Mouse (Mus musculus): ENCODE data around the gene Cercam. TPM values are rescaled to one million over a fixed set of nuclear protein-coding genes. Genes with fewer than 3 reads are reported as not detected.

The Cercam gene
- 10 to 100 TPM; 13.0 to 13.9 TPM for total RNA-seq (2021)

DNA sequence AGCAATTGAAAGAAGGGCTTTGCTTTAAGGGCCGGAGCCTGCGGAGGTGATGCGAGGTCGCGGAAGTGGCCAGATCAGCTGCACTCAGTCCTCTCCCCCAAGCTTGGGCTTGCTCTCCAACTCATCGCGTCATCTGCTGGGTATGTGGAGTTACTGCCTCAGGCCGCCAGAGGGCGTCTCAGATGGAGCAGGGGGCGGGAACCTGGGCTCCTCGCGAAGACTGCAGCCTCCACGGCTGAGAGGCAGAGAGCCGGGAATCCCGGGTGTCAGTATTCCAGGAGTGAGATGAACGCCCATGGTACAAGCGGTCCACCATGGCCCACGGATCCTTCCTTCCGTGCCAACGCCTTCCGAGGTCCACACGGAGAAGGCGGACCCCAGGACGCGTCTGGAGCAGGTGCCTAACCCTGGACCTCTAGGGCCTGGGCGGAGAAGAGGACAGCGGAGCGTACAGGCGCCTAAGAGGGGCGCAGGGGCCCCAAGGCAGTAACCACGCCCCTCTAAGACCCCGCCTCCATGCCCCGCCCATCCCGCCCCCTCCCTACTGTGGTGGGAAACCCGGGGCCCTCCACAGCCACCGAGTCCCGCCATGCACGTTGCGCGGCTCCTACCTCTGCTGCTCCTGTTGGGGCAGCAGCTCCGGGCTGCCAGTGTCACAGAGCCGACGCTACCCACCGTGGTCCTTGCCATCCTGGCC, at the start of gene Cercam:
Cercam (plus strand) TSS at position 216 of the 697 bp plus-strand sequence.
- intact Hi-C loops (cut with DNase I): no loop called here
- peak; percentile 93 to 94 for DNase-seq

DNA sequence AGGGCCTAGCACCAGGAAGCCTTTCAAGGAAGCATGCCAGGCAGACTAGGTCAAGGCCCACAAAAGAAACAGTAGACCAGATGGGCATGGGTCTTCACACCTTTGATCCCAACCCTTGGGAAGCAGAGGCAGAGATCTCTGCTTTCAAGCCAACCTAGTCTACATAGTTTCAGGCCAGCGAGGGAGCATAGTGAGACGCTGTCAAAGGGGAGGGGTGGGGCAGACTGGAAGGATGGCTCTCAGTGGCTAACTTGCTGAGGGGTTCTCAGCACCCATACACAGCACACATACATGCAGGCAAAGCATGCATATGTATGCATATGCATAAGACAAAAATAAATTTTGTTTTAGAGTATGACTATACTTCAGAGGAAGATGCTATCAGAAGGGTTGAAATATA, 49.6 kb upstream of the Cercam start:
- intact Hi-C loops (cut with DNase I): loop anchor here (5.0 kb wide), 1 partner anchor 158 kb away; no protein-coding TSS in a partner anchor
- DNase-seq: no peak

DNA sequence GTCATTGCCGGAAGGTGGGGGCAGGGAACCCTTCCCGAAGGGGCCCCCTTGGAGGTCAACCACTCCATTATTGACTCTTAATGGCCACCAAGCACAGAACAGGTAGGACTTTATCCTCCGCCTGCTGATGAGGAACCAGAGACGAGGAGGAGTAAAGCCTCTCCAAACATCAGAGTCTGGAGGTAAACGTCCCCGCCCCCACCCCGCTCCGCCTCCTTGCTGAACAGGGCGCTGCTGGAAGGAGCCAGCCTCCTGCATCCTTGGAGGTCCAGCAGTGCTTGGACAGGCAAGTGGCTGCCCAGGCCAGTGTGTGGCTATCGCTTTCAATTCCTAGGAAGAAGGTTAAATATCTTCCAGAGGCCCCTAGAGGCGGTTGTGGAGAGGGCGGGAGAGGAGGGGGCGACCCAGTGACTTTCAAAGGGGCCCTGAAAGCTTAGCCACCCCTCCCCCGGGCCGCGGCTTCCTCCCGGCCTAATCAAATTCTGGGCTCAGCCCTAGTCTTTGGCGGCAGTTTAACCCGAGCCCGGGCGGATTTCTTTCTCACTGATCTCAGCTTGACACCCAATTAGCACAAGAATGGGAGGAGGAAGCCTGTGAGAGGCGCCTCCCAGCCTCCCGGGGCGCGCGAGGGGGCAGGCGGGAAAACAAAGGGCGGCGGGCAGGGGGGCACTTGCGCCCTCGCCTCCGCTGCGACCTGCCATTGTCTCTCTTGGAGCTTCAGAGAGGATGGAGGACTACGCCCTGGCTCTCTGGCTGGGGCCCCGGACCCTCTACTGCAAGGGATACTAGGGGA, 48.7 kb upstream of the Cercam start, which contains the start of gene Urm1:
Urm1 (plus strand) TSS at position 51 of the 793 bp plus-strand sequence.
- peak; percentile 73 to 81 for DNase-seq
- intact Hi-C loops (cut with DNase I): no loop called here

DNA sequence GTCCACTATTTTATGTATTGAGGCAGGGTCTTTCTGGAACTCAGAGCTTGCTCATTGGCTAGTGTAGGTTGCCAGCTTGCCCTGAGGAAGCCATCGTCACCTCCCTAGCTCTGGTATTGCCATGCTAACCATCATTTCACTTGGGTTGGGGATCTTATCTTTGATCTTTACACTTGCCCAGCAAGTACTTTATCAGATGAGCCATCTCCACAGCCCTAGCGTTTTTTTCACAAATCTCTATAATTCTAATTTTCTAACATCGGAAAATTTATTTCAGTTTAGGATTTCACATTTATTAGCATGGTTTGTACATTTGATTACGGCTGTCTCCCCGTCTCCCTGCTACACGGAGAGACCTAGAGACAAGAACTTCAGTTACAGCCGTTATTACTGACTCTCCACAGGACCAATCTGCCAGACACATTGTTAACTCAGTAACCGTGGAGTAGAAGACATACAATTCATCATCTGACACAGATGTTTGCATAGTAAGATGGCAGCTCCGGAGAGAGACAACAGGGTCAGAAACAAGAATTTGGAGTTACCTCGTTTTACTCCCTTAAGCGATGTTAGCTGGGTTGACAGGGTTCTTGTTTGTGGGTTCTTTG, 42.5 kb upstream of the Cercam start:
- DNase-seq: no peak
- intact Hi-C loops (cut with DNase I): no loop called here

DNA sequence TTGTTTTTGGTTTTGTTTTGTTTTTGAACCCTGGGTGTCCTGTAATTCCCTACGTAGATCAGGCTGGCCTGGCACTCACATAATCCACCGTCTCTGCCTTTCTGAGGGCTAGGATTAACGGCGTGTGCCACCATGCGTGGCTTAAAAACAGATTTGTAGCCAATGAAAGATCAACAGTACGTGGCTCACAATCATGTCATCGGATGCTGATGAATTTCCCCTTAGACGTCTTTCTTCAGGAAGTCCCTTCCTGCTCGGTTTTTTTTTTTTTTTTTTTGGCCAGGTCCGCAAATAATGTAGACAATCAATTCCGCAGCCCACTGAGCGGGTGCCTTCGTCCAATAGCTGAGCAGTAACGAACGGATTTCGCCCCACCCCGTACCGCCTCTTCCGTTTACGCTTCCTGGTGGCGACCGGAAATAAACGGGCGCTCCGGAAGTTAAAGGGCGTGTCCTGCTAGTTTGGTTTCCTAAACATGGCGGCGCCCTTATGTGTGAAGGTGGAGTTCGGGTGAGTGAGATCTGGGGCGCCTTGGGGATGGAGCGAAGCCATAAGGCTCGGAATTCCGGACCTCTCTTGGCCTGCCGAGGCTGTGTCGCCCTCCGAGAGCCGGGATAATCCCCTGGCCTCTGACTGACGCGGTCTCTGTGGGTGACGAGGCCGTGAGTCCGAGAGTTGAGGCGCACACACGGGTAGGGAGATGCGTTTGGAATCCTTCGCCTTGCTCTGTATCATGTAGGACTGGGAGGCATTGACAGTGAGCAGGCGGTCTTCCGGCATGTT, 41.8 kb upstream of the Cercam start:
- intact Hi-C loops (cut with DNase I): no loop called here
- DNase-seq: peak; percentile 97

DNA sequence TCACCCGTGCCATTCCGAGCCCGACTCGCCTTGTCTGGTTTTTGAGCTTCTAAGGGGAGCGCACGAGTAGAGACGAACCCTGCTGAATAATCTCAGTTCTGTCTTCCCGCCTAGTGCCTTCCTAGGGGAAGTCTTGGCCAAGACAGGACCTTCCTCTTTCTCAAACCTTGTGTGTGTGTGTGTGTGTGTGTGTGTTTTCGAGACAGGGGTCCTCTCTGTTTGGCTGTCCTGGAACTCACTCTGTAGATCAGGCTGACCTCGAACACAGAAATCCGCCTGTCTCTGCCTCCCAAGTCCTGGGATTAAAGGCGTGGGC, 41.3 kb upstream of the Cercam start:
- DNase-seq: no peak
- intact Hi-C loops (cut with DNase I): no loop called here

DNA sequence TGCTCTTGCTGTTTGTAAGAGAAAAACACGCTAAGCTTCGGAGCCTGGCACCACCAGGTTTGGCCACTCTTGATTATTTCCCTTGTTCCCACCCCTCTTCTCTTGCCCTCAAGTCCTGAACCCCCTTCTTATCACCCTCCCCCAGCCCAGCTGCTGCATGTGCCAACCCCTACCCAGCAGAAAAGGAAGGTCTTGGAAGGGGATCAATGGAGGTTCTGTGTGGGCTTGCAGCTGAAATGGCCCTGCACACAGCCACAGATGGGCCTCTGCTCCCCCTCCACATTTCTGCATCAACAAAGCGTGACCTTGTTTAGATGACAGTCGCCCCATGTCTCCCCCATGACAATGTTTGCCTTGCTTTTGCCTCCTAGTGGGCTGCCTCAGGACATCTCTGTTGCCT, 37.9 kb upstream of the Cercam start:
- intact Hi-C loops (cut with DNase I): no loop called here
- DNase-seq: no peak

DNA sequence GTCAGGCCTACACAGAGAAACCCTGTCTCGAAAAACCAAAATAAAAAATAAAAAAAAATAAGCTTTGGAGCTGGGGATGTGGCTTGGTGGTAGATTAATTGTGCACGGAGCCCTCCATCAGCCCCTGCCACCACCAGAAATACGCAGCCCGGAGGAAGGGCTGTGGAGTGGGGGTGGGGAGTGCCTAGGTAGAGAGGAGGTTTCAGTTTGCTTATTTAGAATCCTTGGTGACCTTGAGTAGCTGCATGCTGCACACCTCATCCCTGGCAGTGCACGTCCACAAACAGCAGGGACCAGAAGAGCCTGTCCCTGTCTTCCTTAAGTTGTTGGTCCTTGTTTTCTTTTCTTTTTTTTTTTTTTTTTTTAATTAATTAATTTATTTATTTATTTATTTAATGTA, 35.2 kb upstream of the Cercam start:
- intact Hi-C loops (cut with DNase I): no loop called here
- DNase-seq: no peak

DNA sequence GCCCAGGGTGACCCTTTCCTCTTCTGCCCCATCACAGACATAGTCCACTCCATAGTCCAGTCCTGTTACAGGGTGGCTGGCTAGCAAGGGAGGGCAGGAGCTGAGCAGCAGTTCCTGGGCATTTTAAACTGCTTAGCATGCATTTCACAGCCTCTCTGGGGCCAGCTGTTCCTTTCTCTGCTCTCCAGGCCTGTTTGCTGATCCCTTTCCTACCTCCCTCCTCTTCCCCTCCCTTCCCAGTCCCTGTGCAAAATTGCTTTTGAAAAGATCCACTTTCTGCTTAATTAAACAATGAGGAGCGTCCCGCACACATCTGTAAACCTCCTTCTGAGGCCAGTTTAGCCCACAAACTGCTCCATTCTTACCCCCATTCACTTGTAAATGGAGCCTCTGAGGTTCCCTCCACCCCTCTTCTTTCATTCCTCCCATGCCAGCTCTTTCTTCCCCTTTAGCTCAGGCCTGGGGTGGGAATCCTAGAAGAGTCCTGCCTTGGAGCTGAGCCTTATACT, 33.5 kb upstream of the Cercam start:
- intact Hi-C loops (cut with DNase I): no loop called here
- DNase-seq: no peak

DNA sequence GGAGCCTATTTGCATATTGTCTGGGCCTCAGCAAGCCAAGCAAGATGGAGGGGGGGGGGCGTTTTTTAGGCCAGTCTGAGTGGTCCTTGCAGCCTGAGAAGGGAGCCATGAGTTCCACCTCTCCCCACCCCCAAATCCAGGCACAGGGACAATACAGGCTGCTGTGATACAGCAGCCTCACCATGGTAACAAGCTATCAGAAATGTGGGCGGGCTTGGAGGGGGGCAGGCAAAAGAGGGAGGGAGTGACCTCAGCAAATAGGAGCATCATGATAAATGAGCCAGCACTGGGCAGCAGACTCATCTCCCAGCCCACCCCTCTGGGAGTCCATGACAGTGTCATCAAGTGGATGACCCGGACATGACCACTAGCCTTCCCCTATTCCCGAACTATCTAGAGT, 29.5 kb upstream of the Cercam start:
- intact Hi-C loops (cut with DNase I): no loop called here
- DNase-seq: no peak

DNA sequence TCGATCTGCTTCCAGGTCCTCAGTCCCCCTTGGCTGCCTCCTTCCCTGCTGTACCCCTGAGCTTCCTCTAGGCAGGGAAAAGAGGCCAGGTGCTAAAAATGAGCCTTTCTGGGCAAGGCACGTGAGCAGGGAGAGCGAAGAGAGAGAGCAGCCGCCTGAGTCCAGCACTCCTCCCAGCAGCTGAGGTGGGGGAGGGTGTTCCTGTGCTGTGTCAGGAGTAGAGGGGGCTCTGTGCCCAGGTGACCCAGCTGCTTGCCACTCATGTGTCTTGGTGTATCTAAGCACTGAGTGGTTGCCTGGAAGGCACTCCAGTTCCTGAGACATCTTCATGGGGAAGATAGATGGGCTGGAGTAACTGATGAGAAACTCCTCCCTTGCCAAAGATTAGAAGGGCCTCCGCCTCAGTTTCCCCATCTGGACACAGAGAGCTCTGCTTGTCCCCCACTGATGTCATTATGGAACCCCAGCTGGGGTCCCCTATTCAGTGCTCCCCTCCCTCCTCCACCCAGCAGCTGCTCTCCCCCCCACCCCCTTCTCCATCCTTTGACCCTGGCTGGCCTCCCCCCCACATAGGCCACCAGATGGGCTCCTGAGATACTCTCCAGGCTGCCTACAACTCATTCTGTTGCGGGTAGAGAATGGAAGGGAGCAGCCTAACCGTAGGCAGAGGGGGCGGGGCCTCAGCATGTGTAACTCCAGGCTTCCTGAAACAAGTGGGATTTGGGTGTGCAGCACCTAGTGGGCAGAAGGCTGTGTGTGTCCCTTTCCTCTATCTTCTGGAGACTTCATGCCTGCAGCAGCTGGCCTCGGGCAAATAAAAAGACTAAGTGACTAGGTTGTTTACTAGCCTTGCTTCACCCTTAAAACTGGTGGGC, 25.5 kb upstream of the Cercam start:
- intact Hi-C loops (cut with DNase I): no loop called here
- DNase-seq: no peak

DNA sequence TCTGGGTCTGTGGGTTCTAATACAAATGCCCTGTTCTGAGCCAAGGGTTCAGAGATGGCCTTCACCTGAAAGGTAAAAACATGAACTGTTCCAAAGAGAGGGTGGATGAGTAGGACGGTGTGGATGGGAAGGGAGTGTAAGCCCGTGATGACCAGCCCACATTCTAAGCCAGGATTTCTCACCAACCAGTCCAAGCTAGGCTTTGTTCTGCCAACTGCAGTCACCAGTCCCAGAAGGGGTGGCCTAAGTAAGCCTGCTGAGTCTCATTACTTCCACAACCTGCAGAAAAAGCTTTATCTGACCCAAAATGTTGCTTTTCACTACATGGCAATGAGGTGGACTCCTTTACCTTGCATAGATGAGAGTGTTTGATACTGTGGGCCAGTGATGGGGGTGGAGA, 24.8 kb upstream of the Cercam start:
- intact Hi-C loops (cut with DNase I): no loop called here
- no peak for DNase-seq

DNA sequence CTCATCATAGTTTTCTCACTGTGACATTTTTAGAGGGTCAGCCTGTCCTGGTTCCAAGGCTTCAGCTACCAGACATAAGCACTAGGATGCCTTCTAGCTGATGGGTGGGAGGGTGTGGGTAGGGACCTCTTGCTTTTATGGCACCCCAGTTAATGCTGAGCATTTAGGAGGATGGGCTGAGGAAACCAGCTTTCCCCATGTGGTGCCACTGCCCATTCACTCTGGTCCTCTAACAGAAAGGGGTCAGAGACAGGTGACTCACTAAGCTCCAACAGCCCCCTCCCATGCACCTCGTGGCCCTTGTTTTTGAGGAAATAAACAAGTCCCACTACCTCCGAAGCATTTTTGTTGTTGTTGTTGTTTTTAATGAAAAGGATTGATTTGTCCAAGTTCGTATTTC, 24.3 kb upstream of the Cercam start:
- DNase-seq: no peak
- intact Hi-C loops (cut with DNase I): no loop called here

DNA sequence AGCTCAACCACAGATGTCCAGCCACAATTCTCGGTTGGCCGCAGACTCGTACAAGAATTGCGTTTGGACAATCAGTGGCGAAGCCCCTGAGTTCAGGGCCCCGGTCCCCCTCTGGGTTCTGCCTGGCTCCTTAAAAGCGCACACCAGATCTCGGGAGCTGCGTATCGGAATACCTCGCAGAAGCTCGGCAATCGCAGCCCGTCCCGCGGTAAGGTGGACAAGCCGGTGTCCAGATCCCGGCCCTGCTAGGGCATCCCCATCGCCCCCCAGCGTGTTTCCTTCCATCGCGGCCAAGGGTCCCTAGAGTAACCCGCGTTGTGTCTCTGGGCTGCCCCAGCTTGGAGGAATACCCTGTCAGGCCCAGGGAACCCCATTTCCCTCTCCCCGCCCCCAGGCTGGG, 23.3 kb upstream of the Cercam start:
- intact Hi-C loops (cut with DNase I): no loop called here
- DNase-seq: no peak

DNA sequence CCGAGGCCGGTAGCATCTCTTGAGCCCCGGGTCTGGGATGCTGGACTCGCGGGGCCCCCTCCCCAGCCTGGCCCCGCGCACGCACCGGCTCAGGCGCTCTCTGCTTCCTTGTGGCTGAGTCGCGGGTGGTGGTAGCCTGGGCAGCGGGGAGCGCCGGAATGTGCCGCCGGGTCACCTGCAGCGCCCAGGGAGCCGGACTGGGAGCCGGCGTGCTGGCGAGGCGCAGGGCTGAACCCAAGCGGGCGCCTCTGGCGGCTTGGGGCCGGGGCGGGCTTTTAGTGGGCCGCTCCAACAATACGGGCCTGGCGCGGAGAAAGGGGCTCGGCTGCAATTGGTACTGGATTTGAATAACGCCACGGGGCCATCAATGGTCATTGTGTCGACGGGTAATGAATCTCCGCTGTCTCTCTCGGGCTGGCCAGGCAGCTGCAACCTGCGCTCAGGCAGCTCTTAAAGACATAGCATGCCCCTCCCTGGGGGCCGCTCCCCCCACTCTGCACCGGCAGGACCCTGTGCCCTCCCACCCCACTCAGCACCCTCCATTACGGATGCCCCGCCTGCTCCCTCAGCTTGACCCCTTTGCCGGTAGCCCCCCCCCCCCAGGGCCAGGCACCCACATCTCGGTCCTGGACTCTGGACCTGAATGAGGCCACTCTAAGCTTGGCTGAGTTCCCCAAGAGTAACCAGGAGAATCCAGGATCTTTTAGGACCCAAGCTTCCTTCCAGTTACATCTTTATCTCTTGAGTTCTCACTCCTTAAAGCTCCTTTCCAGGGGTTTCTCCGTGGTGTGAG, 22.7 kb upstream of the Cercam start:
- intact Hi-C loops (cut with DNase I): no loop called here

DNA sequence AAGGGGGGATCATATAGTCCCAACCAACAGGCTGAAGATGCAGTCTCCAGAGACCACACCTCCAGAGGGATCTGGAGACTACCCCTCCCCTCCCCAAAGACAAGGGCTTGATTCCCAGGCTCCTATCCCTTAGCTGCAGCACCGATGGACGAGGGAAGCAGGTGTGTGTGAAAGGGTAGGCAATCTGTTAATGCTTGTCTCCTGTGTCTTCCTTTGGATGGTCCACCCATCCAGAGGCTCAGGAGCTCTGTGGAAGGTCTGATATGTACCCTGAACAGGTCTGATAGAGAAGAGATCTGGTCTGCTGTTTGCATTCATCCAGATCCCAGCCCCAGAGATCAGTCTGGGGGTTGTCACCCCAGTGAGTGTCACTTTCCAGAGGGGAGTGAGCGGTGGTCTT, 22.1 kb upstream of the Cercam start:
- intact Hi-C loops (cut with DNase I): no loop called here
- DNase-seq: no peak

More for the DNA sequence above, 22.7 kb upstream of the Cercam start:
- DNase-seq: no peak

DNA sequence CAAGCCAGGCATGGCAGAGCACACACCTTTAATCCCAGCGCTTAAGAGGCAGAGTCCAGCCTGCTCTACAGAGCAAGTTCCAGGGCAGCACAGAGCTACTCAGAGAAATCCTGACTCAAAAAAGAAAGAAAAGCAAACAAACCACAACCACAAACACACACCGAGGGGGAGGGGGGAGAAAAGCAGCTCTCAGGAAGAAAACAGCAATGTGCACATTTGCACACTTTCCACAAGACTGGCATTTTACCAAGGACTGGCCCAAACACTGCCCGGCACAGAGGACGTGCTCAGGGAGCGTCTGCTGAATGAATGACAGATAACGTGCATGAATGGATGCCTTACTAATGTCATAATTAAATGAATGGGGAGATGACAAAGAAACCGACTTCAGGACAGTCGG, 19.9 kb upstream of the Cercam start:
- DNase-seq: no peak
- intact Hi-C loops (cut with DNase I): no loop called here

DNA sequence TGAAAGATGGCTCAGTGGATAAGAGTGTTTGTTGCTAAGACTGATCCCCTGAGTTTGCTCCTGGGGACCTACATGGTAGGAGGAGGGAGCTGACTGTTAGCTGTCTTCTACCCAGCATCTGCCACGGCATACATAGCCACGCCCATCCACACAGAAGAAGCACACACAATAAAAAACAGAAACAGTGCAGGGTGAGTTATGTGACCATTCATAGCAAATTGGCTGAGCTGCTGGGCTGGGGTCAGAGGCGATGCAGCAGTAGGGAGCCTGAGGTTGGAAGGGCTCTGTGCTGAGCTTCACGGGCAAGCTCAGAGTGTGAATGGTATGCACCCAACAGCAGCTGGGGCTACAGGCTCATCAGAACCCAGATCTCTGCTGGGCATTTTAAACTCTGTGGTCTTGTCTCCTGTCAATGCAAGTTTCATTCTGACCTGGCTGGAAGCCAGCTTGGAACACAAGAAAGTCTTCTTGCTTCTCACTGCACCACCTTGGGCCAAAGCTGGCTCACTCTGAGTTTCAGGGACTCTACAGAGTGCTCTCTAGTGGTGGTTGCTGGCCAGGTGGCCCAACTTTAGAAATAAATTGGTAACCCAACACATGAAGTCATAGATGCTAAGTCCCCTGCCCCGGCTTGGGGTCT, 19.0 kb upstream of the Cercam start:
- intact Hi-C loops (cut with DNase I): no loop called here
- no peak for DNase-seq

Data from heart, postnatal 10 days (tissue).